Mouse (Mus musculus): Measurements from ENCODE around the gene Ankrd12.

Ankrd12 gene

DNA sequence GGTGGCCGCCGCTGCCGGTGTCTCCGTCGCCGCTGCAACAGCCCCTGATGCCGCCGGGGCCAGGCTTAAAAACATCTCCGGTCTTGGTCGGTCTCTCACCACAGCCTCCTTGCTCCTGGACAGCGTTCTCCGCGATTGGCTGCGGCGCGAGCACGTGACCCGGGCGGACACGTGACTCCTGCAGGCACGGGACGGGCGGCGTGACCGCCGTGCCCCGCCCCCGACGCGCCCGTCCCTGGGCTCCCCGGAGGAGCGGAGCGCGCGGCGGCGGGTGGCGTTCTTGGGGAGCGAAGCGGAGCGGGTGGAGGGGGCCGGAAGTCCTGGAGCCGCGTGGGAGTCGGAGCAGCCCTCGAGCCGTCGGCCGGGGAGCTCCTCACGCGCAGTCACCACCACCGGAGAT lies at the start of gene Ankrd12:
TSS of gene Ankrd12 (minus strand) at position 156 of the 400 bp plus-strand sequence.
- no peak for TF ChIP-seq POU5F1 (IDR thresholded peaks at IDR 0.05; ENCODE audit: borderline replicate concordance, low read length)
- TF ChIP-seq NANOG (IDR thresholded peaks at IDR 0.05; ENCODE audit: borderline replicate concordance, low read length) = no peak
- TF ChIP-seq CTCF (conservative IDR thresholded peaks at IDR 0.05; ENCODE audit: low read length) = no peak
- peak within 1 kb of the TSS; percentile 91 for H3K4me3 ChIP-seq (replicated peaks; ENCODE audit: low read length)
- peaks cover 20% of the 10 kb centered on the region for H3K4me1 ChIP-seq (replicated peaks; ENCODE audit: low read depth, low read length)
- no peaks in the 10 kb centered on the region for H3K9me3 ChIP-seq (ENCODE audit: low read length)
- peaks cover 34% of the 10 kb centered on the region for H3K36me3 ChIP-seq (ENCODE audit: insufficient read depth, low read length)
- H3K27me3 ChIP-seq (ENCODE audit: insufficient read depth, low read length) = peaks cover 21% of the 10 kb centered on the region

DNA sequence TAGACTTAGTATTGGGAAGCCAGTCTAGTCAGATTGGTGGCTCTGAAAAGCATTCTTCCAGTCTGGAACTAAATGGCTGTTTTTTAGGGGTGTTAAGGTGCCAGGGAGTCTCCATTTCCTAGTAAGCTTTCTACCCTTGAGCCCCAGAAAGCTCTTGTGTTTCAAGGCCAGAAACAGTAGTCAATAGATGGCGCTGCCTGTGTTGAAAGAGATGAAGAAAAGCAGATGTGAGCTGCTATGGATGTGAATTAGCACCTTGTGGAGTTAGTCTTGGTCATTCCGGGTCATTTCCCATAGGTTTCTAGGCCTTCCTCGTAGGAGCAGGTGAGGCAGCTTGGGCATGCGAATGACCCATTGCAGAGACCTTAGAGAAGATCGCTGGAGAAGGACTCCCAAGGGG lies 48.3 kb upstream of the Ankrd12 start:
- Histone ChIP-seq H3K9me3 (ENCODE audit: low read length) (no peaks in the 10 kb centered on the region; the same call in 1 of the 2 replicates), H3K4me1 (replicated peaks; ENCODE audit: low read depth, low read length) (peaks cover 36% of the 10 kb centered on the region), H3K27me3 (ENCODE audit: insufficient read depth, low read length) (no peaks in the 10 kb centered on the region), H3K4me3 (replicated peaks; ENCODE audit: low read length) (peak overlapping the region; percentile 95; the same call in 1 of the 2 replicates), H3K36me3 (ENCODE audit: insufficient read depth, low read length) (peaks cover 49% of the 10 kb centered on the region)
- TF ChIP-seq POU5F1 (IDR thresholded peaks at IDR 0.05; ENCODE audit: borderline replicate concordance, low read length) = no peak
- TF ChIP-seq CTCF (conservative IDR thresholded peaks at IDR 0.05; ENCODE audit: low read length) = no peak
- no peak for TF ChIP-seq NANOG (IDR thresholded peaks at IDR 0.05; ENCODE audit: borderline replicate concordance, low read length)

DNA sequence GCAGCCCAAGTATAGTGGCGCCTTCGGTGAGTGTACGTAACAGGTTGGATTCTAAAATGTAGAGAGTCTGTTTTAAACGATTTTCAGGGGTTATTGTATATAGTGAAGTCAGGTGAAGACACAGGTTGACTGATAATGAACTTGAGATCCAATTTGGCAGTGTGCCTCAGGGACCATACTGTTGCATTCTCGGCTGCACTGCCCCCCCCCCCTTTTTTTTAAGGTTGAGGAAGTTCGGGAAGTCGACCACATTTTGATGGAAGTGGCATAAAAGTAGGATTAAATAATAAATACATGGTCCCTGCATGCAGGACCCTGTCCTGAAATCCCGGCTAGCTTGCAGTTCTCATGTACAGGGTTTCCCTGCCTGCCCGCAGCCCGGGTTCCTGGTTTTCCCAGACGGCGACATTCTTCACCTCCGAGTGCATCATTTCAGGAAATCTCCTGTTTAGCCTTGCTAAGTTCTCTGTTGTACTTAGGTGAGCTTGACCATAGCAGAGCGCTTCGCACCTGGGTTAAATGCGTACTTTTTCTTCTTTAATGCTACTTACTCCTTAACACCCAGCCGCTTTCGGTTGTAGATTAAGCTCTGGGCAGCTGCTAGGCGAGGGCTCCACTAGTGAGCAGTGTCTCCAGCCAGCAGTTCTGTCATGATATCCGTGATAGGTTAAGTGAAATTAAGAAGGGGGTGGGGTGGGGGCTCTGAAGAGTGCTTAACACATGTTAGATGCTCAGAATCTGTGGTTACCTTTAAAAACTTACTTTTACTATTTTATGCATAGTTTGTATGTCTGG lies 47.1 kb upstream of the Ankrd12 start:
- H3K36me3 ChIP-seq (ENCODE audit: insufficient read depth, low read length) = peaks cover 47% of the 10 kb centered on the region
- no peaks in the 10 kb centered on the region; the same call in 1 of the 2 replicates for H3K9me3 ChIP-seq (ENCODE audit: low read length)
- H3K27me3 ChIP-seq (ENCODE audit: insufficient read depth, low read length) = no peaks in the 10 kb centered on the region
- TF ChIP-seq NANOG (IDR thresholded peaks at IDR 0.05; ENCODE audit: borderline replicate concordance, low read length) (no peak), CTCF (conservative IDR thresholded peaks at IDR 0.05; ENCODE audit: low read length) (no peak), POU5F1 (IDR thresholded peaks at IDR 0.05; ENCODE audit: borderline replicate concordance, low read length) (no peak)
- peaks cover 38% of the 10 kb centered on the region for H3K4me1 ChIP-seq (replicated peaks; ENCODE audit: low read depth, low read length)
- H3K4me3 ChIP-seq (replicated peaks; ENCODE audit: low read length) = peak overlapping the region; percentile 95

DNA sequence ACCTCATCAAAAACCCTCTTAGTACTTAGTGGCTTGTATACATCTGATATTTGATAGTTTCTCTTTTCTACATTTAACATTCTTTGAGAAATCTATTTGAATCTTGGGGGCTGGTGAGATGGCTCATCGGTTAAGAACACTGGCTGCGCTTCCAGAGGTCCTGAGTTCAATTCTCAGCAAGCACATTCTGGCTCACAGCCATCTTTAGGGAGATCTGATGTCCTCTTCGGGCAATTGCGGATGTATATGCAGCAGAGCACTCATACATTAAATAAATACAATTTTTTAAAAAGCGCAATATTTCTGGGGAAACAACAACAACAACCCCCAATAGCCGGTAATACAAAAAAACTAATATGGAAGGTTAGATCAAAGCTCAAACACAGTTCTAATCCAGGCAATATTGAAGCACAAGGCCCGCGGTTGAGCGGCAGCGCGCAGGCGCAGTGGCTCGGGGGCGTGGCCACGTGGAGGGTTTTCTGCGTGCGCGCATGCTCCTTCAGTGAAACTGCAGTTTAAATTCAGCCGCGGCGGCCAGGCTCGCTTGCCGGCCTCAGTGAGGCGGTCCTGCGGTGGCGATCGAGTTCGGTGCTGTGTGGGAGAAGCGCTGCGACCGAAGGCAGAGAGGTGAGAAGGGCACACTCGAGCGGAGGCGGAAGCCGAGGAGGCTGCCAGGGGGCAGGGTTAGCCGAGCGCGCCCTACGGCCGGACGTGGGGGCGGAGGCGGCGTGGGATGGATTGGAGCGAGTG lies 46.4 kb upstream of the Ankrd12 start, which contains the start of gene Ddx11:
TSS of gene Ddx11 (plus strand) at position 455 of the 750 bp plus-strand sequence.
- peaks cover 37% of the 10 kb centered on the region for H3K4me1 ChIP-seq (replicated peaks; ENCODE audit: low read depth, low read length)
- peak within 1 kb of the TSS; percentile 95 for H3K4me3 ChIP-seq (replicated peaks; ENCODE audit: low read length)
- H3K36me3 ChIP-seq (ENCODE audit: insufficient read depth, low read length) = peaks cover 47% of the 10 kb centered on the region
- no peaks in the 10 kb centered on the region for H3K27me3 ChIP-seq (ENCODE audit: insufficient read depth, low read length)
- H3K9me3 ChIP-seq (ENCODE audit: low read length) = no peaks in the 10 kb centered on the region; the same call in 1 of the 2 replicates
- TF ChIP-seq POU5F1 (IDR thresholded peaks at IDR 0.05; ENCODE audit: borderline replicate concordance, low read length) = no peak
- TF ChIP-seq NANOG (IDR thresholded peaks at IDR 0.05; ENCODE audit: borderline replicate concordance, low read length) = no peak
- TF ChIP-seq CTCF (conservative IDR thresholded peaks at IDR 0.05; ENCODE audit: low read length) = no peak

DNA sequence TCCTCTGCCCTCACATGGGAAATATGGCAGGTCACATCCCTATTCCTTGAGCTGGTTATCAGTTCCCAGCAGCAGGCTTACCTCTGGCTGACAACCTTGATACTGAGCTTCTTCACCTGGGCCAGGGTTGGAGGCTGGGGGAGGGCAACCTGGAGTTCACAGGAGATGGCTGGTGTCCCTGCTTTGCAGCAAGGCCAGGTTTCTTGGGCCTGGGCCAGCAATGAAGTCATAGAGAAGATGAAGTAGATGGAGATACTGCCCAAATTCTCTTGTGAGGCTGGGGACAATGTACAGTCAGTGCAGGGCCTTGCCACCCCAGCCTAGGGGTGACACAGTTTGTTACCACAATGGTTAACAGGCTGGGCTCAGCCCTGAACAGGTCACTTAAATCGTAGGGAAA lies 43.8 kb upstream of the Ankrd12 start:
- no peaks in the 10 kb centered on the region for H3K27me3 ChIP-seq (ENCODE audit: insufficient read depth, low read length)
- H3K4me1 ChIP-seq (replicated peaks; ENCODE audit: low read depth, low read length) = peaks cover 32% of the 10 kb centered on the region
- no peaks in the 10 kb centered on the region for H3K9me3 ChIP-seq (ENCODE audit: low read length)
- H3K36me3 ChIP-seq (ENCODE audit: insufficient read depth, low read length) = peaks cover 50% of the 10 kb centered on the region
- H3K4me3 ChIP-seq (replicated peaks; ENCODE audit: low read length) = no peak overlapping the region
- TF ChIP-seq NANOG (IDR thresholded peaks at IDR 0.05; ENCODE audit: borderline replicate concordance, low read length) = no peak
- TF ChIP-seq CTCF (conservative IDR thresholded peaks at IDR 0.05; ENCODE audit: low read length) = no peak
- TF ChIP-seq POU5F1 (IDR thresholded peaks at IDR 0.05; ENCODE audit: borderline replicate concordance, low read length) = no peak

DNA sequence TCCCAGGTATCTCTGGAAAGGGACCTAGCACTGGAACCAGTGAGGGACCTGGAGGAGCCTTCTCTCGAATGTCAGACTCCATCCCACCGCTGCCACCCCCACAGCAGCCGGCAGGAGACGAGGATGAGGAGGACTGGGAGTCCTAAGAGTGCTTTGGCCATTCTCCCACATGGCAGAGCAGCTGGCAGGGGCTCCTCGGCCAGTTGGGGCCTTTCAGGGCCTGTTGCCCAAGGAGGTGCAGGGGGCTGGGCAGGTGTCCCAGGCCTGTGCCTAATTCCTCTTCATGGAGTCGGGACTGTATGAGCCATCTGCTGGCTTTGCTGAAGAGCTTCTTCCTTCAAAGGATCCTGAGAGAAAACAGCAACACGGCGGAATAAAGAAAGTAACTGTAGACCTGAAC lies 42.1 kb upstream of the Ankrd12 start:
- TF ChIP-seq CTCF (conservative IDR thresholded peaks at IDR 0.05; ENCODE audit: low read length) (no peak), POU5F1 (IDR thresholded peaks at IDR 0.05; ENCODE audit: borderline replicate concordance, low read length) (no peak), NANOG (IDR thresholded peaks at IDR 0.05; ENCODE audit: borderline replicate concordance, low read length) (no peak)
- no peaks in the 10 kb centered on the region for H3K9me3 ChIP-seq (ENCODE audit: low read length)
- no peaks in the 10 kb centered on the region for H3K27me3 ChIP-seq (ENCODE audit: insufficient read depth, low read length)
- H3K36me3 ChIP-seq (ENCODE audit: insufficient read depth, low read length) = peaks cover 67% of the 10 kb centered on the region
- peaks cover 18% of the 10 kb centered on the region; the same call in 1 of the 2 replicates for H3K4me1 ChIP-seq (replicated peaks; ENCODE audit: low read depth, low read length)
- no peak overlapping the region for H3K4me3 ChIP-seq (replicated peaks; ENCODE audit: low read length)

DNA sequence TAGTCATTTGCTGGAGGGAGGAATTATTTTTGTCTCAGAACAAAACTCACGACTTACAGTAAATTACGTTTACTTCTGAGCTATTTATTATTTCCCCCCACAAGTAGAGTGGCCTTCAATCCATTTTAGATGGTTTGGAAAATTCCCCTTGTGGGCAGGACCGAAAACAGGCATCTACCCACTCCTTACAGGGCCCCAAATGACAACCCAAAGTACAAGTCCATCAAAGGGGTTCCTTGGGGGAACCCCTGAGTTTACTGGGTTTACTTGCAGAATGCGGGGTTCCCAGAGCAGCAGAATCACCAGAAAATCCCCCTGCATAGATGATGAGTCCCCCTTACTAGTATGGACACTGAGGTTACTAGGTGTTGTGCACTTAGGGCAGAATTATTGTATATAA lies 35.3 kb upstream of the Ankrd12 start:
- Histone ChIP-seq H3K4me1 (replicated peaks; ENCODE audit: low read depth, low read length) (peaks cover 66% of the 10 kb centered on the region), H3K27me3 (ENCODE audit: insufficient read depth, low read length) (no peaks in the 10 kb centered on the region), H3K9me3 (ENCODE audit: low read length) (no peaks in the 10 kb centered on the region), H3K36me3 (ENCODE audit: insufficient read depth, low read length) (peaks cover 38% of the 10 kb centered on the region), H3K4me3 (replicated peaks; ENCODE audit: low read length) (peak overlapping the region; percentile 93)
- TF ChIP-seq CTCF (conservative IDR thresholded peaks at IDR 0.05; ENCODE audit: low read length) = no peak
- no peak for TF ChIP-seq POU5F1 (IDR thresholded peaks at IDR 0.05; ENCODE audit: borderline replicate concordance, low read length)
- no peak for TF ChIP-seq NANOG (IDR thresholded peaks at IDR 0.05; ENCODE audit: borderline replicate concordance, low read length)

DNA sequence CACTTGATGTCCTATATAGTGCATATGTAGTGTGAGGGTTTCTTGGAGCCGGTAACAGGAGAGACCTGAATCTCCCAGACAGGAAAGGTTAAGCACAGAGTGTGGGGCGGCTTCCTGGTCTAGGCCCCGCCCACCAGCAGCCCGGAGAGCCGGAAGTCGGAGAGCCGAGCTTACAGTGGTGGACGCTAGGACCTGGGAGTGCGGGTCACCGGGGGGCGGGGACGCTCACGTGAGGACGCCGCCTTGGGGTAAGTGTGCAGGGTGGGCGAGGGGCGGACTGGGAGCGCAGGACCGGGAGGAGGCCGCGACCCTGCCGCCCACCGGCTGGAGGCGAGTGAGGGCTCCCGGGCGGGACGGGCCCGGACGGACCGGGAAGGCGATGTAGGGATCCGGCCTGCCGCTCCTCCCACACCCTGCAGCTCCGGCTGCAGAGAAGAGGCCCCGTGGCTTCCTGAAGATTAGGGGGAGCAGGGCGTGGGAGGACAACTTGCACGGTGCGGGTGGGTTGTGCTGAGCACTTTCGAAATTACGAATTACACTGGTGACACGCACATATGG lies 34.6 kb upstream of the Ankrd12 start, which contains the start of gene Washc1:
TSS of gene Washc1 (plus strand) at position 144 of the 558 bp plus-strand sequence.
- Histone ChIP-seq H3K4me1 (replicated peaks; ENCODE audit: low read depth, low read length) (peaks cover 67% of the 10 kb centered on the region), H3K27me3 (ENCODE audit: insufficient read depth, low read length) (no peaks in the 10 kb centered on the region), H3K4me3 (replicated peaks; ENCODE audit: low read length) (peak within 1 kb of the TSS; percentile 93), H3K36me3 (ENCODE audit: insufficient read depth, low read length) (peaks cover 31% of the 10 kb centered on the region), H3K9me3 (ENCODE audit: low read length) (no peaks in the 10 kb centered on the region)
- TF ChIP-seq CTCF (conservative IDR thresholded peaks at IDR 0.05; ENCODE audit: low read length) = no peak
- no peak for TF ChIP-seq NANOG (IDR thresholded peaks at IDR 0.05; ENCODE audit: borderline replicate concordance, low read length)
- TF ChIP-seq POU5F1 (IDR thresholded peaks at IDR 0.05; ENCODE audit: borderline replicate concordance, low read length) = no peak

Measured in E14TG2a.4 (cell line).